Mouse (Mus musculus): ENCODE measurements around the gene Gm28374.

Gene Gm28374

DNA sequence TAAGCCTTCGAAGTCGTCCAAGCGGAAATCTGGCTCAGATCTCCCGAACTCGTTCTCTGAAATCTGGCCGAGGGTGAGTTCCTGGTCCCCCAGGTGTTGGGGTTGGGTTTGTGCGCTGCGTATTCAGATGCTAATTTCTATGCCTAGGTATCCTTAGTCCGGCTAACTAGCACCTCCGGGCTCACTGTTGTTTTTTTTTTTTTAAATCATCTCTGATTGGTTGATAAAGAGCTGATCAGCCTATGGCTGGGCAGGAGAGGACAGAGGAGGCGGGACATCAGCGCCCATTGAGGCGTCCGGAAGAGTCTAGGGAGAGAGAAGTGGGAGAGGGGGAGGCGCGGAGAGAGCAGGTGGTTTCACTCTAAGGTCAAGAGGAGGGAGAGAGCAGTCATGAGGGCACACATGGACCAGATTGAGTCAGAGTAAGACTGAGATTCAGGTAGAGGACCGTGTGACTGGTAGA, 3.4 kb upstream of the Gm28374 start:
- no peak for DNase-seq (ENCODE audit: low spot score in 2 of 2)

DNA sequence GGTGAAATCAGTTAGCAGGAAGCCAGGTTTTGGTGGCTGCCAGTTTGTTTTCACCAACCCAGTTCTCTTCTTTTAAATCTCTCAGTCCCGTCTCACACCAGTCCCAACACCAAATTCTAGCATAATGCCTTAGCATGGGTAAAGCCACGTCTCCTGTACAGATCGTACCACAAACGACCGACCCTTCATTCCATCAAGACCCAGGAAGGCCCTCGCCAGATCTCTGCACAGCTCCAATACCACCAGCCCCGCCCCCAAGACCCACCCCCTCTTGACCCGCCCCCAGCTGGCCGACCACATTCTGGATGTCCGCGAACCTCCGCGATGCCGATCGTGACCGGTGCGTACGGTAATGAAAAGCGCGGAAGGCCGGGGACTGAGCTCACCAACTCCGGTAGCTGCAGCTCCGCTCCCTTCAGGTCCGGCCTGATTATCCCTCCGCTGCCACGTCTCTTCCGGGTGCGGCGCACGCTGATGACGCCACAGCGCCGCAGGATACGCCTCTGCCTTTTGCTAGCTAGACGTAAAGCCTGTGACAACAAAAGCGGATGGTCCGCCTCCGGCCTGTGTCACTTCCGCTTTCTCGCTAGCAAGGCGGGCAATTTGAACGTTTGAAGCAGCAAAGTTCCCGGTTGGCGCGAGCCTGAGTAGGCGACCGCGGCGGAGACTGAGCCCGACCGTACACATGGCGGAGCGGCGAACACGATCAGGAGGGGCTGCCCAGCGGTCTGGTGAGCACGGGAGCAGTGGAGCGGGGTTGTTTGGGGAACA, 2.6 kb upstream of the Gm28374 start, which contains the start of the genes Zfpl1 and Cdca5:
Gene Zfpl1, minus strand, starts transcription at position 479 of the 771 bp plus-strand sequence.
Gene Cdca5, plus strand, starts transcription at position 506 of the 771 bp plus-strand sequence.
- peak; percentile 94 to 97 for DNase-seq (ENCODE audit: low spot score in 2 of 2)

DNA sequence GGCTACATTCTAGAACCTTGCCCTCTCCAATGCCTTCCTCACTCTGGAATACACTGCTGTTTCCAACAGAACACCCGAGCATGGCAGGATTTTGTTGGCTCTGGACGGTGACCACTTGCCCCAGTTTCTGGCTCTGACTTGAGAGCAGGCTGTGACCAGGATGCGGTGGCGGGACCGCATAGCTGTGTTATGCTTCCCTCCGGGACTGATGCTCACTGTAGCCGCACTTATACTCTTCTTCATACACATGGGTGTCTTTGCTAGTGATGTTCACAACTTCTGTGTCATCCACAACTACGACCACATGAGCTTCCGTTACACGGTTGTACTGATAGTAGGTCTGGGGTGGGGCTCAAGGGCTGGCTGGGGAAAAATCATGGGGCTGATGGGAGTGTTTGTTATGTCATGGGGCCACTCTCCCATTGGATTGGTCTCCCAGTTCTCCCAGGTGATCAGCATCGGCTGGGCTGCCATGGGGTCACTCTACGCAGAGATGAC, 2.0 kb downstream of the Gm28374 start, which contains the start of gene Tmem262:
Gene Tmem262, plus strand, starts transcription at position 51 of the 498 bp plus-strand sequence.
- no peak for DNase-seq (ENCODE audit: low spot score in 2 of 2)

DNA sequence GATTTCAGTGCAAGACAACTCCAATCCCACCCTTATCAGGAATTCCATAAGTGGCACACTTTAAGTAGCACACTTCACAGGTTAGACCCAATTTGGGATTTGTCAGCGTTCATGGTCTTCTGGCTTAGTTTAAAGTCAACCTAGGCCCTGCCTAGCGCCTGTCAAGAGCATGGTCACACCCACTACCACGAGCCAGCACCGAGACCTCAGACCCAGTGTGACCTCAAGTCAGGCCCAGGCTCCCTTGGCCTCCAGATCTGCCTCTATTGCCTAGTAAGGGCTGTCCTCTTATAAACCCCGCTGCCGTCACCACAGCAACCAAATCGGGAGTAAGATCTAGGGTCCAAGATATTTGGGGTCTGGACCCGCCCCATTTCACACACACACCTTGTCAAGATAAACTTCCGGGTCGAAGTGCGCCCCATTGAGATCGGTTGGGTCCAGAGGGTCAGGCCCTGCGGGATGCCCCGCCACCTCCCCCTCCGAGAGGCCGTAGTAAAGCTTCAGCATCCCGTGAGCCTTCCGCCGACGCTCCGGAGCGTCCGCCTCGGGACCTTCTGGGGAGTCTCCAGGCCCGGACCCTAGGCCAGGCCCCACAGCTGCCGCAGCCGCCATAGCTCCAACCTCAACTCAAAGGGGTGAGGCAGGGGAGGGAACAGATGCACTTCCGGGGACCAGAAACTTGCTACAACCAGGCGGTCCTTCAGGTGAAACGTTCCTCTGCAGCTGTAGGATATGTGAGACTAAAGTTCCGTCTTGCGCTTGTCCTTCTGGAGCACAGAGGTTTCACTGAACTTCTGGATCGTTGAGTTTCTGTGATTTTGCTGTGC, 5.3 kb downstream of the Gm28374 start, which contains the start of gene Vps51:
Gene Vps51, minus strand, starts transcription at position 668 of the 830 bp plus-strand sequence.
- DNase-seq (ENCODE audit: low spot score in 2 of 2) = peak in 1 of 2 experiments; percentile 92

DNA sequence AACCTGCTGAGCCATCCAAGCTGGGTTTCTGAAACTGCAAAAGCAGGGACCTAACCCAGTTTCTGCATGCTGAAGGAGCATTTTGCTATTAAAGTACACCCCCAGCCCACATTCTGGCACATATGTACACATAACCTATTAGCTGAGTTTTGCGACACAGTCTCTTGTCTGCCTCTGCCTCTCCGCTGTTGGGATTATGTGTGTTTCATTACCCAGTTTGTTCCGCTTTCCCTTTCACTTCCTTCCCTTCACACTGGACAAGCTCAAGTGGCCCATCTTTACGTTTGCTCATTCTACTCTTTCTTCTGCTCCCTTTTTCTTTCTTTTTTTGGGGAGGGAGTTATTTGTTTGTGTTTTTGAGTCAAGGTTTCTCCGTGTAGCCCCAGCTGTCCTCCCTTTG, 8.2 kb downstream of the Gm28374 start:
- no peak for DNase-seq (ENCODE audit: low spot score in 2 of 2)

DNA sequence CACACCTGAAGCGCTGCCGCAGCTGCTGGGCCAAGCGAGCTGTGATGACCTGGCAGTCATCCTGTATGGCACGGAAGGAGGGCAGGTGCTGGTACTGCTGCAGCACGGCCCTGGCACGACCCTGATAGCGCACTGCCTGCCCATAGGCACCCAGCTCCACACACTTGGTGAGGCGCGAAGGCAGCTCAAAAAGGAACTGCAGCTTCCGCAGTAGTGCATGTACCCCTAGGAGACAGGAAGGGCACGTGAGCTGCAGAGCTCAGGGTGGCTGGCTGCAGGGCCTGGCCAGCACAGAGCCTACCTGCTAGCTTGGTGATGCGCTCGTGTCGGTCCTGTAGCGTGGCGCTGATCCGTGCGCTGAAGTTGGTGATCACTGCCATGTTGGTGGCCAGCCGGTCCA, 10.8 kb downstream of the Gm28374 start:
- DNase-seq (ENCODE audit: low spot score in 2 of 2) = no peak

DNA sequence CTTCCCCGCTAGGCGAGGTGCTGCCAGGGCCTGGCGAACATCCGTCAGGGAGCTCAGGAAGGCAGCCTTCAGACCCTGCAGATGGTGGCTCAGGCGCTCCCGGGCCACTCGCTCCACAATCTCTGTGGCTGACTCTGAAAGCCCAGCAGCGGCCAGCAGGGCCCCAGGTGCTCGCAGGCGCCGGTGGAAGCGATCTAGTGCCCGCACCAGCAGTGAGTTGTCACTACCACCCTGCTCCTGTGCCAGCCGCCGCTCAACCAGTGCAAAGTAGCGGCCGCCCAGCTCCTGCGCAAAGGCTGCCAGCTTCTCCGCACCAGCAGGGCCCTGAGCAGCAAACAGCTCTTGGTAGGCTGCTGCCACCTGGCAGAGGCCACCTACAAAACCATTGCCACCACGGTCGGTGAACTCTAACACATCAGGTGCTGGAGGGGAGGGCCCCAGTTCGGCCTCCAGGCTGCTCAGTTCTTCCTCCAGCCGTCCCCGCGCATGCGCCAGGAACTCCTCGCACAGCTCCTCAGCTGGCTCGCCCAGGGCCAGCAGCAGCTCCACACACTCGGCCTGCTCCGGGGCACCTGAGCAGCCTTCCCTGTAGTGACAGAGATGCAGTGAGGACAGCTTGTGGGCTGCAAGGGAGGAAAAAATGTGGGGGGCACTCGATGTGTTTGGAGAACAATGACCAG, 11.3 kb downstream of the Gm28374 start:
- no peak for DNase-seq (ENCODE audit: low spot score in 2 of 2)

DNA sequence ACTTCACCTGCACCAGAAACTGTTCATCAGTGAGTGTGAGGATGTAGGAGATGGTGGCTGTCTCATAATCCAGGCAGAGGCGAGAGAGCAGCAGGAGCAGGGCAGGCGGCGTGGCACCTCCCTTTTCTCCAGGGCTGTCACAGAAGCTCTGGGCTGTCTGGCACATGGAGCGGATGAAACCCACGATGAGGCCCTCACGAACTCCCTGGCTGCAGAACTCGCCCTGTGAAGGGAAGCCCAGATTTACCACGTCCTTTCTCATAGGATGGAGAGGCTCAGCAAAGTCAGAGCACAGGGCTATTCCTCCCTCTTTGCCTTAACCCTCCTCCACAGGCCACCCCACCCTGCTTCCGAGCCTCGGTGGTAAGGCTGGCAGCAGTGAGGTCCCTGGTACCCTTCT, 12.2 kb downstream of the Gm28374 start:
- no peak for DNase-seq (ENCODE audit: low spot score in 2 of 2)

DNA sequence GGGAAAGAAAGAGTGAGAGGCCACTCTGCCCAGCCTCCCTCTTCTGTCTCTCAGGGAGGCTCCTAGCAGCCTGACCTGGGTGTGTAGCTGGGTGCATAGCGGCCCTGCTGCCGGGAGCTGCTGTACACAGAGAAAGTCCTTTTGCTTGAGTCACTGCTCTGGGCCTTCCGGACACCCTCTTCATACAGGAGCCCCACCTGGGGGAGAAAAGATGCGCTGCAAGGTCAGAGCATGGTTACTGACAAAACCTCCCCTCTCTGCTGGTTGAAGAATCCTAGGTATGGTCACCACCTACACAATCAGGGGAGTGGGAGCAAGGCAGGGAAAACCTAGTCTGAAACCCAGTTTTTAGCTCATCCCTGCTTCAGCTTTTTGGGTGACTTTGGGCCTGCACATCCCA, 13.1 kb downstream of the Gm28374 start:
- DNase-seq (ENCODE audit: low spot score in 2 of 2) = no peak

DNA sequence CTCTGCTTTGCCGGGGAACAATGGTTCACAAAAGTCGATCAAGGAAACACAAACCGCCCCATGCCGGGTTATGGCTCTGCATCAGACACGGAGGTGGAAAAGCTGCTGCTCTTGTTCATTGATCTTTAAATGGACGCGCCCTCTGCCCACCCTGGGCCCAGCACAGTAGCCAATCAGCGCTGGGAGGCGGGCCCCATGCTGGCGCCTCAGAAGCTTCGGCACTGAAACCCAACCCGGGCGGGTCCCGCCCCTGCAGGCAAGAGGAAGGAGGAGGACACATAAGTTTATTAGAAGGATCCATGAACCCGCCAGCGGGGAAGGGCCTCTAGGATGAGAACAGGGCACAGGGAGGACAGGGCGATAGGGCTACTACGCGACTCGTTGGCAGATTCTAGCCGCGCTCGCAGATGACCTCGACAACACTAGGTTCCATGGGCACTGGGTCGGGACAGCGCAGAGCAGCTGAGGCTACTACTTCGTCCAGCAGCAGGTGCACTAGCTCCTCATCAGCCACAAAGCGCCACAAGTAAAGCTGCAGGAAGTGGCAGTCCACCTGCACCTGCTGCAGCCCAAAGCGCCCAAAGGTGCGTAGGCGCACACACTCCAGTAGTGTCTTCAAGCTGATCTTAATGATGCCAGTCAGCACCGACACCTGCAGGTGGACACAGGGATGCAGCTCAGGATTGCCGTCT, 14.2 kb downstream of the Gm28374 start, which contains the start of gene Tm7sf2:
Gene Tm7sf2, minus strand, starts transcription at position 650 of the 692 bp plus-strand sequence.
- DNase-seq (ENCODE audit: low spot score in 2 of 2) = peak in 1 of 2 experiments; percentile 86

DNA sequence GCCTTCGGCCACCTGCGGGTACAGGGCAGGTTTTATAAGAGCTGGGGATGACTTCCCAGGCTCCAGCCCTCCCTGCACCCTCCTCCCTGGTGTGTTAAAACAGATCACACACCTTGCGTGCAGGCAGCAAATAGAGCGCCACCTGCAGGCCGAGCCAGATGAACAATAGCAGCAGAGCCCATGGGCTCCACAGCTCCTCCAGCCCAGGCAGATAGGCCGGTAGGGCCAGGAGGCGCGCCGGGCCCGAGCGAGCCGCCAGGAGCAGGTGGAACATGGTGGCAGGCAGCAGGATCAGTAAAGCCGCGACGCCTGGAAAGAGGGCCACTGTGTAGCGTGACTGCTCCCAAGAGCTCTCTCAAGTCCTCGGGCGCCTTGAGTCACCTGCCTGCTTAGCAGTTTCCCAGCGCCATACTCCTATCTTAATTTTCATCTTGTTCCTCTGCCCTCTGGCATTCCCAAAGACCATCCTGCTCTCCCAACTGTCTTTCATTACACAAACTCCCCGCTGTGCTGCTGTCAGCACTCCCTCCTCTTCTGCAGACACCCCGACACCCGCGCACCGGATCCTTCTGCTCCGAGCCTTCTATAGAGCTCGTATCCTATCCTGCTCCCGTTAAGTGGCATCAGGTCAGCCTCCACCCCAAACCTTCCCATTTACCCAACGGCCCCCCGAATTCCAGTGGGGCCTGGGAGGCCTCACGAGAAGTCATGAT, 14.9 kb downstream of the Gm28374 start:
- peak in 1 of 2 experiments; percentile 86 for DNase-seq (ENCODE audit: low spot score in 2 of 2)

DNA sequence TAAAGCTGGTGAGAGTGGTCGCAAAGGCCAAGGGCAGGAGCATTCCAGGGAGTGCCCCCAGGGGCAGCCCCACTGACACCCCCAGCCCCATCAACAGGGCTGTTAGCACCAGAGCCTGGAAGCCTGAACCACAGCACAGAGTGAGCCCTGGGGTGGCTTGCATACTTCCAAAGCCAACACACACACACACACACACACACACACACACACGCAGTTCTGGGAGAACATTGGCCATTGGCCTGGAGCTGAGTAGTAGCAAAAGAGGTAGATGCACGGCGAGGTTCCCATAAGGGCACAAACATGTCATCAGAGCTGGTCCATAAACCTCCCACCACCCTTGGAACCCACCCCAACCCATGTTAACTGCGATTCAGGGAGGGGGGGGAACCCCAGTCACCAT, 15.5 kb downstream of the Gm28374 start:
- DNase-seq (ENCODE audit: low spot score in 2 of 2) = no peak

DNA sequence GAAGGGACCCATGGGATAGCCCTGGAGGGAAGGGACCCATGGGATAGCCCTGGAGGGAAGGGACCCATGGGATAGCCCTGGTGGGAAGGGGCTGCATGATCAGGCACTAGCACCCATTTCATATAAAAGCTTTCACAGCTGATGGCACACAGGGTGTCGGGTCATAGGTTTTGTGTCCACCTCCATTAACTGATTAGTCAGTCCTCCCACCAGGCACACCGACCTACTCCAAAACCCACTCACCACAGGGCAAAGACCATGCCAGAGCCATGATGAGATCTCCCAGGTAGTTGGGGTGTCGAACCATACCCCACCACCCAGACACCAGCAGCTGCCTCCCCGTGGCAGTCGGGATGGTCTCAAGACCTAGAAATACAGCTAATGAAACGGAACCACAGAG, 19.0 kb downstream of the Gm28374 start:
- no peak for DNase-seq (ENCODE audit: low spot score in 2 of 2)

DNA sequence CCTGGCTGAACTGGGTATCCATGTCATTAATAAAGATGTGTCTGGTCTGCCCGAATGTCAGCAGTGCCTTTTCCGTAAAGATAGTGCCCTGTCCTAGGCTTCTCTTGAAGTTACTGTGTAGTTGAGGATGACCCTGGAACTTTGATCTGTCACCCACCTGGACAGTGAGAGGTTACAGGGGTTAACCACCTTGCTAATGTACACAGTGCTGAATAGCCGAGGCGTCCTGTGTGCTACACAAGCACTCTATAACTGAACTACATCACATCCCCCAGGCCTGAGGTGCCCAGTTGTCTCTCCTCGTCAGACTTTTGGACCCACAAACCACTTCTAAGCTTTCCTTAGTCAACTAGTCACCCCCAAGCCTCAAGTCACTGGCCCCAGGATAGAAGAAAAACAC, 19.6 kb downstream of the Gm28374 start:
- no peak for DNase-seq (ENCODE audit: low spot score in 2 of 2)

DNA sequence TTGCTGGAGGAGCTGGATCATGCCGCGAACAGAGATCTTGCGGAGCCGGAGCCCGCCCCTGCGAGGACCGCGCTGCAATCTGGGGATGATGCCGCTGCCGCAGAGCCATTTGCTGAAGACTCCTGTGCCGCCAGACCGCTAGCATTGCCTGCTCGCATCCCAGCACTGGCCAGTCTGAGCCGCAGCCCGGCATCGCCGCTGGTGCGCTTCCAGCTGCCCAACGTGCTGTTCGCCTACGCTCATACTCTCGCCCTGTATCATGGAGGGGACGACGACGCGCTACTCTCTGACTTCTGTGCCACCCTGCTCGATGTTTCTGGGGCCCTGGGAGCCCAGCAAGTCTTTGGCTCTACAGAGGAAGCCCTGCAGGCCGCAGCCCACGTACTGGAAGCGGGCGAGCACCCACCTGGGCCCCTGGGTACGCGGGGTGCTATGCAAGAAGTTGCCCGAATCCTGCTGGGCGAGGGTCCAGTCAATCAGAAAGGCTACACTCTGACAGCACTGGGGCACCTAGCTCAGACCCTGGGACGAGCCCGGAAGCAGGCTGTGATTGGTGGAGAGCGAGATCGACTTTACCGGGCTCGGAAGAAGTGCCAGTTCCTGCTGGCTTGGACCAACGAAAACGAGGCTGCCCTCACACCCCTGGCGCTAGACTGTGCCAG, 20.3 kb downstream of the Gm28374 start:
- DNase-seq (ENCODE audit: low spot score in 2 of 2) = no peak

DNA sequence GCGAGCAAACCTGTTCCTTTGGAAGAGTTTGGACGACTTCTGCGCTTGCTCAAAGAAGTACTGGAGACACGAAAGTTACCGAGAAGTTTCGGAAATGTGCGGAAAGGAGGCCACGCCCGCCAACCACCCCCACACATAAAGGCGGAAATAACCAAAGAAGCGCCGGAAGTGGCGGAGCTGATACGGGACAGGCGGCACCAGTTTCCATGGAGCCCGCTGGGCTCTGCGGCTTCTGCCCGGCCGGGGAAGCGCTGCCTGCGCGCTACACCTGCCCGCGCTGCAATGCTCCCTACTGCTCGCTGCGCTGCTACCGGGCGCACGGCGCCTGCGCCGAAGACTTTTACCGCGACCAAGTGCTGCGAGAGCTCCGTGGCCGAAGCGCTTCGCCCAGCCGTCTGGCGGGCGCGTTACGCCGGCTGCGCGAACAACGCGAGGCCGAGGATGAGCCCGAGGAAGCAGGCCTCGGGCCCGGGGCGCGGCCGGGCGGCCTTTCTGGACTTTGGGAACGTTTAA, 21.0 kb downstream of the Gm28374 start, which contains the start of gene Znhit2:
Gene Znhit2, plus strand, starts transcription at position 172 of the 513 bp plus-strand sequence.
- DNase-seq (ENCODE audit: low spot score in 2 of 2) = peak; percentile 86 to 95

DNA sequence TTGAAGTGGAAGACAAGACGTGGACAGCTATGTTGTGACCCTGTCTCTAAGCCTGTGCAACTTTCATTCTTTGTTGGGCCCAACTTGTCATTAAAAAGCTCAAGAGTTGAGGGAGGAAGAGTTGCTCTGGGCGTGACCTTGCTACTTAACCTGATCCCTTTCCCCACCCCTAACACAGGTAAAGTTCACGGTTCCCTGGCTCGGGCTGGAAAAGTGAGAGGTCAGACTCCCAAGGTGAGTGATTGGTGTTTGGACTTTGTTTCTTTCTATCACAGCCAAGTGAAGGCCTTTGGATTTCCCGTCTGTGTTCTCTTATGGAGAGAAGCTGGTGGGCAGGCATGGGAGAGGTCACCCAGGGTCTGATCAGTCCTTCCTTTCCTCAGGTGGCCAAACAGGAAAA, 23.1 kb downstream of the Gm28374 start:
- DNase-seq (ENCODE audit: low spot score in 2 of 2) = no peak

DNA sequence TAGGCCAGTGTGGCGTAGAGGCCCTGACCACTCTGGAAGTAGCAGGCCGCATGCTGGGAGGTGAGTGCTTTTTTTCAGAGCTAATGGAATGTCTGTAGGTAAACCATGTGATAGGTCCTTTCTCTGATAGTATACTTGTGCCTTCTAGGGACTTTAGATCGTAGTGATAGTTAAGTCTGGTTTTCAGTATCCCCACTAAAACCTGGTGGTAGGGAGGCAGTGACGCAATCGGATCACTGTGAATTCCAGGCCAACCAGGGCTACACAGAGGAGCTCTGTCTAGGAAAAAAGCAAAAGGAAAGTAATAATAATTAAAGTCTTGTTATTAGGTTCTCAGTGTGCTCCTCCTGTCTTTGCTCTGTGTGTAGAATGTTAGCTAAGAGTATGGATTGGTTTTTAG, 23.5 kb downstream of the Gm28374 start:
- DNase-seq (ENCODE audit: low spot score in 2 of 2) = no peak

DNA sequence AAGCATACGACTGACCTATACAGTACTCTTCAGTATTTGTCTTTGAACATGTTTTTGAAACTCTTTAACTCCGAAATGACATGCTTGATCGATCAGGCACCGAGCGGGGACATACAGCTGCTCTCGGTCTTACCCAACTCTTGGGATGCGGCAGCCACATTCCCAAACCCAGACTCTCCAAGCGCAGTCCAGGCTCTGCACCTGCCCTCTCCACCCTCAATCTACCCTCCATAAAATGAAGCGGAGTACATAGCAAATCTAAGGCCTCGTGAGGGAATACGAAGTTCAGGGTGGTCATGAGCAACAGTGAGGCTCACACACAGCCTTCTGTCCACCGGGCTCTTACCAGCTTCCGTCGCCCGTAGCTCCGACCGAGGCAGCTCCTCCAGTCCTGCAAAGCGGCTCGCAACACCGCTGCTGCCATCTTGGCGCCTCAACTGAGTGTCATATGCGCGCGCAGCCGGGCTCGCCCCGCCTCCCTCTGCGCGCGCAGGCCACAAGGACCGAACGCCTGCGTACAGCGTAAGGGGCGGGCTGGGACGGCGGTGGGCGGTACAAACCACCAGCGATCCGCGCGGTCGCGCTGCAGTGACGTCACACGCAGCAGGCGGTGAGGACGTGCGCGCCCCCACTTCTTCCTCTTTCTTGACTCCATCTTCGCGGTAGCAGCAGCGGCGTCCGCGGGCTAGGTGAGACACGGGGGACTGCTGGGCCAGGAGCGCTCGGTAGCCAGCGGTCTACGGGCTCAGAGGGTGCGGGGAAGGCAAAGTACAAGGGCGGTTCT, 24.6 kb downstream of the Gm28374 start, which contains the start of the genes Mrpl49 and Fau:
Gene Mrpl49, minus strand, starts transcription at position 473 of the 784 bp plus-strand sequence.
Gene Fau, plus strand, starts transcription at position 532 of the 784 bp plus-strand sequence.
- DNase-seq (ENCODE audit: low spot score in 2 of 2) = peak; percentile 95 to 98

Measured in left cerebral cortex, adult 9 months (tissue).